Mouse (Mus musculus): ENCODE data around the gene Fjx1.

The Fjx1 gene

DNA sequence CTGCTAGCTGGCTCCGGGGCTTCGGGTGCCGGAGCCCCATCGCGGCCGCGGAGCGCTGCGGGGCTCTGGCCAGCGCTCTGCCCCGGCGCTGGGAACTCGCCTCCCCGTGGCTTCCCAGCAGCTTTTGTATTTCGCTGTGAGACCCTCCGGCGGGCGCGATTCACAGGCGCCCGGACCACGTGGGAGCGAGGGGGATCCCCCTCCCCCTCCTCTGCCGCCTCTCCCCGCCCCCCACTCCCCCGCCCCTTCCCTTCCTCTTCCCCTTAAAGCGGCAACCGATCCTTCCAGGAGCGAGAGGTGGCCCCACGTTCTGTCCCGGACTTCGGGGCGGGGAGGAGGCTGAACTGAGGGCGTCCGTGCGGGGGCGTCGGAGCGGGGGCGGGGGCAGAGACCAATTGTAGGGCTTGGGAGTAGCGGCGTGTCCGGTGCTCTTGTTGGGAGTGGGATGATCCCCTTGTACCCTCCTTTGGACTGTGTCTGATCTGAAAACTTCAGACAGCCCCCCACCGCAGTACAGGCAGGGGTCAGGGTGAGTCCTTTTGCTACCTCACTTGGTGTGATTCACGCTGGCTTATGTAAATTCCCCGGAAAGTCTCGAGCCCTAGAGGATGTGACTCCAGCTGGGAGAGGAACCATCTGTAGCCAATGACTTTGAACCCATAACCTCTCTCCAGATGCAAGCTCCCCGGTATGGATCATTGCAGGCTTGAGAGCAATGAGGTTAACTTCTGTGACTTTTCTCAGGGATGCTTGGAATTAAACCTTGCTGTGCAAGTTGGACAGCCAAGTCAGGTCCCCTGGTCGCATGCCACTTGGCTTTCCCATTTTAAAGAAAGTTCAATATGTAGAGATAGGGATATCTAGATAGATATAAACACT, at the start of gene Fjx1:
Gene Fjx1 (minus strand): TSS at position 829 of the 879 bp plus-strand sequence.
- peak; percentile 39 to 73 for DNase-seq

DNA sequence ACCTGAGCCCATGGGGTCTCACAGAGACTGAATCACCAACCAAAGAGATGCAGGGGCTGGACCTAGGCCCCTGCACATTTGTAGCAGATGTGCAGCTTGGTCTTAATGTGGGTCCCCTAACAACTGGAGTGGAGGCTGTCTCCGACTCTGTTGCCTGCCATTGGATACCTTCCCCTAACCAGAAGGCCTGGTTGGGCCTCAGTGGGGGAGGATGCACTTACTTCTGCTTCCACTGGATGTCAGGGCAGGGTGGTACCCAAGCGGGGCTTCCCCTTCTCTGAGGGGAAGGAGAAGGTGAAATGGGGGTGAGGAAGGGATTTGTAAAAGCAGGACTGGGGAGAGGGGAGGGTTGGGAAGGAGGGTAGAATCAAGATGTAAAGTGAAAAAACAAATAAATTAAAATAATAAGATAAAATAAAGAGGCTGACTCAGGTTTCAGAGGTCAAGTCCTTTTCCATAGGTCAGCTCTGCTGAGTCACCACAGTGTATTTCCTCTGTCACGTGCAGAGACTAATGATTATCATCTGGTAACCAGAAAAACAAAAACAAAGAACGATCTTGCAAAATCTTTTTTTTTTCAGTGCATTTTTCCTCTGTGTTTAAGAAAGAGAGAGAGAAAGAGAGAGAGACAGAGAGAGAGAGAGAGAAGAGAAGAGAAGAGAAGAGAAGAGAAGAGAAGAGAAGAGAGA, 47.8 kb upstream of the Fjx1 start:
- DNase-seq, result no peak

GRCm38 (mm10) chr2:102480738-102481137, 28.4 kb upstream of the Fjx1 start:
- DNase-seq, result no peak

GRCm38 (mm10) chr2:102476101-102476500, 23.8 kb upstream of the Fjx1 start:
- no peak for DNase-seq

- no peak for DNase-seq
Measured at GRCm38 (mm10) chr2:102468645-102469044, 16.3 kb upstream of the Fjx1 start.

GRCm38 (mm10) chr2:102464342-102464732, 12.0 kb upstream of the Fjx1 start:
- no peak for DNase-seq

GRCm38 (mm10) chr2:102463587-102464341, 11.5 kb upstream of the Fjx1 start:
- peak; percentile 15 to 32 for DNase-seq

DNA sequence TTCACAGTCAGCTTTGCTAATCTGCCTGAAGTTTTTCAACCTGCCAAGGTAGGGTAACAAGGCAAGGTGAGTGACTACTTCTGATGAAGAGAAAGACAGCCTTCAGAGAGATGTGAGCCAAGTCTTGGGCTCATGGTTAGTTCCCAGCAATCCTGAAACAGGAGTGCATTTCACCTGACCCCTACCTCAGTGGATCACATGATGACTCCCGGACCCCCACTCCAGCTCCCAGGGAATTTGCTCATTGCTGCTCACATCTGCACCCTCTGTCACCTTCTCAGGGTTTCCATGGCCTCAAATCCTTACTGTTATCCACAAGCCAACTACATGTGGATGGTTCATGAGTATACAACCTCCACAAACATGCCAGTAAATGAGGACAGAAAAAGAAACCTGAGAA, 9.2 kb upstream of the Fjx1 start:
- no peak for DNase-seq

- no peak for DNase-seq
Measured at GRCm38 (mm10) chr2:102455126-102455525, 2.8 kb upstream of the Fjx1 start.

- DNase-seq, result peak; percentile 14 to 39
Measured at GRCm38 (mm10) chr2:102453447-102453846, 1.1 kb upstream of the Fjx1 start.

DNA sequence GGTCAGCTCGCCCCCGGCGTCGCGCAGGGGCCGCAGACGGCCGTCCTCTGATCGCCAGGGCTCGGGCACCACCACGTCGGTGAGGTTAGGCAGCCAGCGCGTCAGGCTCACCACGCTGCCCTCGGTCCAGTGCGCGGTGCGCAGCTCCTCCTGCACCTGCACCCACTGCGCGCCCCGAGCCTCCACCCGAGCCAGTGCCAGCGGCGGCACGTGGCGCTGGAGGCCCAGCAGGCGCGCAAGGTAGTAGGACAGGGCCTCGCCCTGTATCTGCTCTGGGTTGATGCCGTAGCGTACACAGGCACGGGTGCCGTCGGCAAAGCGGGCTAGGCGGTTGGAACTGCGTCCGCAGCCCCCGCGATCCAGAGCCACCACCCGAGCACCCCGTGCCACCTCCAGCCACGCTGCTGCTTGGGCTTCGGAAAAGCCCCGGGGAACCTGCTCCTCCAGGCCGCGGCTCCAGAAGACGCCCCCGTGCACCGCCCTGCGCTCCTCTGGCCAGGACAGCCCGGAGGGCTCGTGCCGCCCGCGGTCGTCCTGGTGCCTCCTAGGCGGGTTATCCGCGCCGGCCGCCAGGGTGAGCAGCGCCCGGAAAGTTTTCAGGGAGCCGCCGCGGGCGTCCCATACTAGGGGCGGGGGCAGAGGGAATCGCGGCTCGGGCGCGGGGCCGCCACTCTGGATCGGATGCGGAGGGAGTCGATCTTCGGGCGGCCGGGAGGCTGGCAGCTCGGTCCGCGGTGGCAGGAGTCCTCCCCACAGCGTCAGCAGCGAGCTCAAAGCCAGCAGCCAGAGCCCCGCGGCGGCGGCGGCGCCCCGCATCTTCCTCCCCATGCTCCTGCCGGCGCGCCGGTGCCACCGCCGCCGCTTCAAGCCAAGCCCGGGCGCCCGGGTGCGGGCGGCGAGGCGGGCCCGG, 1.3 kb downstream of the Fjx1 start:
- DNase-seq, result peak; percentile 62 to 77

DNA sequence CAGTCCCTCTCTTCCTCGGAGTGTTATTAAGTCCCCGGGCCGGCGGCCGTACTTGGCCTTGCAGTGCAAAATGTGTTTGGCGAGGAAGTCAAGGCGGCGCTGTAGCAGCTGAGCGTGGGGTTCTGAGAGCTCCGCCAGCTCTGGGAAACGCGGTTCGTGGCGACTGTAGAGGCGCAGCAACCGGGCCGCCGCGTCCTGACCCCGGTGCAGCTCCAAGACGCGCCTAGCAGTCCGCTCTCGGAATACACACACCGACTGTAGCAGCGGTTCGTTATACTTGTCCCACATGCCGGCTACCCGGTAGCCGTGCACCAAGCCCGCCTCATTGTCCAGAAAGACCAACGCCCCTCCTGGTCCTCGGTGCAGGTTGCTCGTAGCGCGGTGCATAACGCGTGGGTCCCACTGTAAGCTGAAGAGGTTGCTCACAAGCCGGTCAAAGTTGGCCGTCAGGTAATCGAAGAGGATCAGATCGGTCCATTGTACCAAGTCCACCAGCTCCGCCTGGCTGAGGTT, 2.0 kb downstream of the Fjx1 start:
- DNase-seq, result peak; percentile 77 to 82

- peak; percentile 58 to 62 for DNase-seq
Measured at GRCm38 (mm10) chr2:102449630-102450247, 2.6 kb downstream of the Fjx1 start.

DNA sequence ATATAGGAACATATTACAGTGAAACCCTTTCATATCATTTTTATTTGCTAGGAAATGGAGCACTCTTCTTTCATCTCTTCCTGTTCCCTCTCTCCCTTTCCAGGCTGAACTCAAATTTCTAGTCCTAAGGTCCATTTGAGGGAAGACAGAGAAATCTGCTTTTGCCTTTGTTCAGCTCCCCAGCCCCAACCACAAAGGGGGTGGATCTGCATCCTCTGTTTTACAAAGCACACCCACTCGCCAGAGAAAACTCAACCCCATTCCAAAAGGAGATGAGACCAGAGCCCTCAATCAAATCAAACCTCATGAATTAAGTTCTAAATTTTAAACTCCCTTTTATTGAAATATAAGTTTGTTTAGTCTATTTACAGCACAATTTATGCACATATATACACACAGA, 3.2 kb downstream of the Fjx1 start:
- no peak for DNase-seq

DNA sequence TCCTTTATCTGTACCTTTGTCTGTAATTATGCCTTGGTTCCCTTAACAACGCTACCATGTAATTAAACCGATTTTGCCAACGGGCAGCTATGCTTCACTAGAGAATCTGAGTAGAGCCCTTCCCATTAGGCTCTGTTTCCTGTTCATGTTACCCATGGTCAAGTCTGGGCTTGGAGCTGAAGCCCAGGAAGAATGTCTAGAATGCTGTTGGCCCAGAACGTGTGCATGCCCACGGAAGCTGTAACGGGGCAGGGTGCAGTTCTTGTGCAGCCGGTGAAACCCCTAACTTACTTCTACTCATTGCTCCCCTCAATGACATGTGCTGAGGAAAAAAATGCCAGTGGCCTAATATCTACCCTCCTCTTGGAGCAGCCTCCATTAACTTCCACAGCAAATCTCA, 4.5 kb downstream of the Fjx1 start:
- DNase-seq, result no peak

DNA sequence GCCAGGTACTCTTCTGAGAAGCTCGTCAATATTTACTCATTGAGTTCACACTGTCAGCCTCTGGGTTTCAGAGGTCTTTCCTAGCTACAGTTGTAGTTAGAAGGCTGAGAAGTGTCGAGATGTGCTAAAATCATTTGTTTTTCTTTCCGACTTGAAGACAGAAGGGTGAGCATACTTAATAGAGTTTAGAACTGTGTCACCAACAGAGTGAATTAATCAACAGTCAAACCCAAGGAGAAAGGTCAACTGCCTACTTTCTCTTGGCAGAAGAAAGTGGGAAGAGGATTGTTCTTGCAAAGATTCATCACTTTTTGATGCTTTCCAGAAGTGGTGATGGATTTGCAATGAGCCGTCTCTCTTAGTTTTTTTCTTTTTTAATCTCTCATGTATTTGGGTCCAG, 5.4 kb downstream of the Fjx1 start:
- DNase-seq, result no peak

DNA sequence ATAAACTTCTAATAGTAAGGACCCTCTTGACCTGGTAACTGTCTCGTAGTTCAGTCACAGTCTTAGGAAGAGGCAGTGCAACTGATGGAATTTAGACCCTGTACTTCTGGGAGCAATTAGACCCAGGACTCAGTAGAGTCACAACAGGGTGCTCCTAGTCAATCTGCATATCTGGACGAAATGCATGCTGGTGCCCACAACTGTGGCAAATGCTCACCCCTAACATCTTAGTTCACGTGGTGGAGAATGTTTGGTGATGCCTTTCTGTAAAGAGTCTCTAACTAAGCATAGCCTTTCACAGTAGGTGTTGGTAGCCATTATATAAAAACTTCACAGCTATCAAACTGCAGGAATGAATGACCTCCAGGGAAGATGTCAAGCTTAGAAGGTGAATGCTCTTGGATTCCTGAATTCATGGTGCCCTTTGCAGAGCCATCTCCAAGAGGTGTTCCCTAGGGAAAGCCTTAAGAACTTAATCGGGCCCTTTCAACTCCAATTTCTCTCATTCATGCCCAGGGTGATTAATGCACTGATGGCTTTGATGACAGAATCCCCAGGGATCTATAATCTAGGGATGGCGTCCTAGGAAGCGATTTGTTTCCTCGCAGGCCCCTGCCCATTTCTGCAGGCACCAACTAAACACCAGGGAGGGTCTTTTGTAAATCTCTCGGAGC, 14.8 kb downstream of the Fjx1 start:
- DNase-seq, result no peak

DNA sequence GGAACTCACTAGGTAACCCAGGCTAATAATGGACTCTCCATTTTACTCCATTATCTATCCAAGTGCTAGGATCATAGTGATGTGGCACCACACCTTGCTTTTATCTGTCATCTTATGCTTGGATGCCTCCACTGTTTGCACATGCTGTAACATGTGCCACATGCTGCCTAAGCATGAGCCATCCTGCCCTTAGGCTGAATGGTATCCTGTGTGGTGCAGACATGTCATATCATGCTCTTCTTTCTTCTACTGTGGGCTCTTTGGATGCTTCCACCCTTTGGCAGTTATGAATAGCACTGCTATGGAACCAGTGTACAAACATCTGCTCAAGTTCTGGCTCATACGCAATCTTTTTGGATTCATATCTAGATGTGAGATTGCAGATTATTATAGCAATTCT, 18.4 kb downstream of the Fjx1 start:
- DNase-seq, result no peak

DNA sequence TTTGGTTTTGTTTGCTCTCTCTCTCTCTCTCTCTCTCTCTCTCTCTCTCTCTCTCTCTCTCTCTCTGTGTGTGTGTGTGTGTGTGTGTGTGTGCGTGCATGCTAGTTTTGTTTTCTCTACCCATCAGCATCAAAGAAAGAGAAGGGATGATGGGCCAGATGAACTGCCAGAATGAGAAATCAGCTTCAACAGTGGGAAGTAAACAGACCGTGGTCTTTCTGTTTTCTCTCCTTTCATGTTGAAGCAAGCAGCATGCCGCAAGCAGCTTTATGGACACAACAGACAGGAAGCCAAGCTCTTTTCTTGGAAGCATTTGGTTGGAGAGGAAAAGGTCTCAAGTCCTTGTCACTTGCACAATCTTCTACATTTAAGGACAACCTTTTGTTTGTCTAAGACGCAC, 21.2 kb downstream of the Fjx1 start:
- no peak for DNase-seq

DNA sequence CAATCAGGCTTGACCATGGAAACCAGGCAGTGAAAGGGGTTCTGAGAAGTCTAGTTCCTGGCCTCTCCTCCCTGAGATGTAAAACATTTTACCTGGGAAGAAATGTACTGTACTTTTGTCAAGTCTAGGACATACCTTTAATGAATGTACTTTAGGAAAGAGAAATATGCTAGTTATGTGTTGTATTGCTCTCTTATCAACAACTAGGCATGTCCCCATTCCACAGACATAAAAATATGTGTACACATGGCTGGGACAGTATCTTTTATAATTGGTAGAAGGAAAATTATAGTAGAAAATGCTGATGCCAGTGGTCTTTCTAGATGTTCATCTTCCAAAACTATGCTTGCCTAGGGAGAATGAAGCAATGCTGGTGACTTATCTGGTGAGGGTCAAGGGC, 24.3 kb downstream of the Fjx1 start:
- no peak for DNase-seq

DNA sequence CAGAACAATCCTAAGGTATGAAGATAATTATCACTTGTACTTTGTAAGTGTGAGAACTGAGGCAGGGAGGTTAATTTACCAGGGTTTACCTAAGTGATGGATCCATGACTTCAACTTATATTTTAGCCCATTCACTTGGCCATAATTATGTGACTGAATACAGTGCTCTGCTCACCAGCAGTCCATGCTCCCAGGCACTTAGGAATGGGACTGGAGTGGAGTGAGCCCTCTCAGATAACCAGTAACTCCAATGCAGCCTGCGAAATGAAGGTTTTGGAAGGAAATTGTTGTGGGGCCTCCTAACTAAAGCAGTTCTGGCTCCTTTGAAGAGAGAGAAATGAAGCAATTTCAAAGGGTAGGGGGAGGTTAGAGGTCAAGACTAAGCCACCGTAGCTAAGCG, 25.9 kb downstream of the Fjx1 start:
- DNase-seq, result no peak
